Mouse (Mus musculus) G1E (cell line): ENCODE results near the gene Nipa2.

Source experiments
- CTCF ChIP-seq: IDR thresholded peaks from 2 replicates; pipeline ENCODE4 v1.5.1; 2012; ENCODE audit warnings: low read depth, low read length, inconsistent platforms, mixed read lengths
- POLR2AphosphoS5 ChIP-seq: IDR thresholded peaks from 2 replicates; pipeline ENCODE4 v1.6.1; 2012; ENCODE audit warnings: low read depth, low read length, inconsistent platforms; ENCODE audit not compliant: insufficient replicate concordance

DNA sequence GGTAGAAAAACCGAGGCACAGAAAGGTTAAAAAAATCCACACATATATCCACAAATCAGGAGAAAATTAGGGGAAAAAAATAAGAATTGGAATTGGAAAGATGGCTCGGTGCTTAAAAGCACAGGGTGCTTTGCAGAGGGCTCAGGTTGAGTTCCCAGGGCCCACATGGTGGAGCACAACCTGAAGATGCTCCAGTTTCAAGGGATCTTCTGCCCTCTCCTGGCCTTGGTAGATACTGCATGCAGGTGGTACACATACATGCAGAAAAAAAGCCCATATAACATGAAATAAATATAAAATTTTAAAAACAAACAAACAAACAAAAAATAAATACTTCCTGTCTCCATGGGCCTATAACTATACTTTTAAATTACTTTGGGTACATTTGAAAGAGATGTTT is 12.2 kb upstream of the Nipa2 start:
- TF ChIP-seq CTCF: no peak
- no peak for TF ChIP-seq POLR2AphosphoS5
